Mouse (Mus musculus): ENCODE results near the gene Fam166b. TPM values are rescaled to one million over a fixed set of nuclear protein-coding genes. Genes with fewer than 3 reads are reported as not detected.
A peak's percentile ranks its signal among the peaks of the same experiment; 100 is the strongest.

Gene Fam166b
- polyA plus RNA-seq, 1 experiment from 2014 or later = 0.46 TPM

GRCm38 (mm10) chr4:43404697-43405096 lies 24.2 kb downstream of the Fam166b start:
- 92% methylated on average over 10 of the region's 10 CpGs for WGBS
- Histone ChIP-seq H3K9ac (replicated peaks; ENCODE audit: low read length) (no peak overlapping the region), H3K27ac (replicated peaks; ENCODE audit: low read depth, low read length) (no peak overlapping the region), H3K36me3 (ENCODE audit: control insufficient read depth, insufficient read depth, low read length) (no peaks in the 10 kb centered on the region), H3K9me3 (ENCODE audit: control insufficient read depth, low read length) (no peaks in the 10 kb centered on the region), H3K27me3 (ENCODE audit: control insufficient read depth, insufficient read depth, low read length) (no peaks in the 10 kb centered on the region), H3K4me3 (replicated peaks; ENCODE audit: low read depth, low read length) (no peak overlapping the region), H3K4me2 (ENCODE audit: low read length) (no peak overlapping the region), H3K4me1 (ENCODE audit: control insufficient read depth, insufficient read depth, low read length) (peaks cover 29% of the 10 kb centered on the region)
- no peak for ATAC-seq (ENCODE audit: low FRiP score, low TSS enrichment)
- DNase-seq = no peak

GRCm38 (mm10) chr4:43402212-43402611 lies 26.7 kb downstream of the Fam166b start:
- H3K9ac ChIP-seq (replicated peaks; ENCODE audit: low read length) = no peak overlapping the region
- WGBS = 89% methylated on average over 9 of the region's 9 CpGs
- no peaks in the 10 kb centered on the region for H3K36me3 ChIP-seq (ENCODE audit: control insufficient read depth, insufficient read depth, low read length)
- no peak overlapping the region for H3K27ac ChIP-seq (replicated peaks; ENCODE audit: low read depth, low read length)
- H3K4me2 ChIP-seq (ENCODE audit: low read length) = no peak overlapping the region
- H3K4me1 ChIP-seq (ENCODE audit: control insufficient read depth, insufficient read depth, low read length) = peaks cover 21% of the 10 kb centered on the region
- no peak overlapping the region for H3K4me3 ChIP-seq (replicated peaks; ENCODE audit: low read depth, low read length)
- DNase-seq = no peak
- no peak for ATAC-seq (ENCODE audit: low FRiP score, low TSS enrichment)
- no peaks in the 10 kb centered on the region for H3K9me3 ChIP-seq (ENCODE audit: control insufficient read depth, low read length)
- no peaks in the 10 kb centered on the region for H3K27me3 ChIP-seq (ENCODE audit: control insufficient read depth, insufficient read depth, low read length)

GRCm38 (mm10) chr4:43401486-43401885 lies 27.4 kb downstream of the Fam166b start:
- Histone ChIP-seq H3K27ac (replicated peaks; ENCODE audit: low read depth, low read length) (no peak overlapping the region), H3K4me2 (ENCODE audit: low read length) (no peak overlapping the region), H3K9ac (replicated peaks; ENCODE audit: low read length) (0 out of 2 replicates have a peak overlapping the region, but pooled peaks have one; percentile 4), H3K36me3 (ENCODE audit: control insufficient read depth, insufficient read depth, low read length) (no peaks in the 10 kb centered on the region), H3K27me3 (ENCODE audit: control insufficient read depth, insufficient read depth, low read length) (no peaks in the 10 kb centered on the region), H3K9me3 (ENCODE audit: control insufficient read depth, low read length) (no peaks in the 10 kb centered on the region), H3K4me3 (replicated peaks; ENCODE audit: low read depth, low read length) (no peak overlapping the region), H3K4me1 (ENCODE audit: control insufficient read depth, insufficient read depth, low read length) (peaks cover 19% of the 10 kb centered on the region; the same call in 1 of the 2 replicates)
- no peak for DNase-seq
- ATAC-seq (ENCODE audit: low FRiP score, low TSS enrichment) = no peak
- 88% methylated on average over 10 of the region's 10 CpGs for WGBS

GRCm38 (mm10) chr4:43400976-43401375 lies 28.0 kb downstream of the Fam166b start:
- WGBS = 18% methylated on average over 10 of the region's 10 CpGs
- ATAC-seq (ENCODE audit: low FRiP score, low TSS enrichment) = no peak; the same call in 1 of the 2 replicates

GRCm38 (mm10) chr4:43399391-43400131 lies 29.4 kb downstream of the Fam166b start:
- no peak for DNase-seq
- H3K27ac ChIP-seq (replicated peaks; ENCODE audit: low read depth, low read length) = 0 out of 2 replicates have a peak overlapping the region, but pooled peaks have one; percentile 14
- H3K4me2 ChIP-seq (ENCODE audit: low read length) = peak overlapping the region; percentile 21; the same call in 1 of the 2 replicates
- H3K4me3 ChIP-seq (replicated peaks; ENCODE audit: low read depth, low read length) = no peak overlapping the region
- H3K9me3 ChIP-seq (ENCODE audit: control insufficient read depth, low read length) = no peaks in the 10 kb centered on the region
- no peaks in the 10 kb centered on the region for H3K27me3 ChIP-seq (ENCODE audit: control insufficient read depth, insufficient read depth, low read length)
- H3K9ac ChIP-seq (replicated peaks; ENCODE audit: low read length) = no peak overlapping the region
- no peaks in the 10 kb centered on the region for H3K36me3 ChIP-seq (ENCODE audit: control insufficient read depth, insufficient read depth, low read length)
- ATAC-seq (ENCODE audit: low FRiP score, low TSS enrichment) = no peak
- H3K4me1 ChIP-seq (ENCODE audit: control insufficient read depth, insufficient read depth, low read length) = peaks cover 19% of the 10 kb centered on the region; the same call in 1 of the 2 replicates
- 77% methylated on average over 31 of the region's 31 CpGs for WGBS

More at GRCm38 (mm10) chr4:43400976-43401375, 28.0 kb downstream of the Fam166b start:
- no peak overlapping the region for H3K27ac ChIP-seq (replicated peaks; ENCODE audit: low read depth, low read length)
- H3K36me3 ChIP-seq (ENCODE audit: control insufficient read depth, insufficient read depth, low read length) = no peaks in the 10 kb centered on the region
- no peak overlapping the region for H3K4me3 ChIP-seq (replicated peaks; ENCODE audit: low read depth, low read length)
- no peaks in the 10 kb centered on the region for H3K9me3 ChIP-seq (ENCODE audit: control insufficient read depth, low read length)
- H3K4me1 ChIP-seq (ENCODE audit: control insufficient read depth, insufficient read depth, low read length) = peaks cover 19% of the 10 kb centered on the region; the same call in 1 of the 2 replicates
- no peak overlapping the region for H3K4me2 ChIP-seq (ENCODE audit: low read length)
- 0 out of 2 replicates have a peak overlapping the region, but pooled peaks have one; percentile 7 for H3K9ac ChIP-seq (replicated peaks; ENCODE audit: low read length)
- H3K27me3 ChIP-seq (ENCODE audit: control insufficient read depth, insufficient read depth, low read length) = no peaks in the 10 kb centered on the region
- peak; percentile 38 for DNase-seq

- no peaks in the 10 kb centered on the region; the same call in 1 of the 2 replicates for H3K36me3 ChIP-seq (ENCODE audit: control insufficient read depth, insufficient read depth, low read length)
- DNase-seq (peak; percentile 66), ATAC-seq (ENCODE audit: low FRiP score, low TSS enrichment) (no peak)
- H3K27me3 ChIP-seq (ENCODE audit: control insufficient read depth, insufficient read depth, low read length) = no peaks in the 10 kb centered on the region
- 0 out of 2 replicates have a peak overlapping the region, but pooled peaks have one; percentile 14 for H3K27ac ChIP-seq (replicated peaks; ENCODE audit: low read depth, low read length)
- 0 out of 2 replicates have a peak overlapping the region, but pooled peaks have one; percentile 16 for H3K9ac ChIP-seq (replicated peaks; ENCODE audit: low read length)
- H3K4me3 ChIP-seq (replicated peaks; ENCODE audit: low read depth, low read length) = no peak overlapping the region
- peaks cover 19% of the 10 kb centered on the region; the same call in 1 of the 2 replicates for H3K4me1 ChIP-seq (ENCODE audit: control insufficient read depth, insufficient read depth, low read length)
- no peaks in the 10 kb centered on the region for H3K9me3 ChIP-seq (ENCODE audit: control insufficient read depth, low read length)
- 57% methylated on average over 17 of the region's 17 CpGs for WGBS
- peak overlapping the region; percentile 21; the same call in 1 of the 2 replicates for H3K4me2 ChIP-seq (ENCODE audit: low read length)
These were observed 30.1 kb downstream of the Fam166b start for GRCm38 (mm10) chr4:43398829-43399331.

GRCm38 (mm10) chr4:43398014-43398413 lies 30.9 kb downstream of the Fam166b start:
- Histone ChIP-seq H3K4me3 (replicated peaks; ENCODE audit: low read depth, low read length) (no peak overlapping the region), H3K9ac (replicated peaks; ENCODE audit: low read length) (no peak overlapping the region), H3K4me2 (ENCODE audit: low read length) (no peak overlapping the region), H3K27ac (replicated peaks; ENCODE audit: low read depth, low read length) (no peak overlapping the region), H3K9me3 (ENCODE audit: control insufficient read depth, low read length) (no peaks in the 10 kb centered on the region), H3K36me3 (ENCODE audit: control insufficient read depth, insufficient read depth, low read length) (no peaks in the 10 kb centered on the region; the same call in 1 of the 2 replicates), H3K27me3 (ENCODE audit: control insufficient read depth, insufficient read depth, low read length) (no peaks in the 10 kb centered on the region), H3K4me1 (ENCODE audit: control insufficient read depth, insufficient read depth, low read length) (peaks cover 19% of the 10 kb centered on the region; the same call in 1 of the 2 replicates)
- 74% methylated on average over 4 of the region's 4 CpGs for WGBS
- DNase-seq = no peak
- no peak for ATAC-seq (ENCODE audit: low FRiP score, low TSS enrichment)

GRCm38 (mm10) chr4:43396381-43396780 lies 32.6 kb downstream of the Fam166b start:
- H3K4me1 ChIP-seq (ENCODE audit: control insufficient read depth, insufficient read depth, low read length) = peaks cover 18% of the 10 kb centered on the region; the same call in 1 of the 2 replicates
- H3K9ac ChIP-seq (replicated peaks; ENCODE audit: low read length) = no peak overlapping the region
- H3K4me2 ChIP-seq (ENCODE audit: low read length) = no peak overlapping the region
- no peaks in the 10 kb centered on the region for H3K9me3 ChIP-seq (ENCODE audit: control insufficient read depth, low read length)
- H3K36me3 ChIP-seq (ENCODE audit: control insufficient read depth, insufficient read depth, low read length) = no peaks in the 10 kb centered on the region; the same call in 1 of the 2 replicates
- DNase-seq (no peak), ATAC-seq (ENCODE audit: low FRiP score, low TSS enrichment) (no peak)
- no peaks in the 10 kb centered on the region for H3K27me3 ChIP-seq (ENCODE audit: control insufficient read depth, insufficient read depth, low read length)
- WGBS = 86% methylated on average over 5 of the region's 5 CpGs
- no peak overlapping the region for H3K27ac ChIP-seq (replicated peaks; ENCODE audit: low read depth, low read length)
- H3K4me3 ChIP-seq (replicated peaks; ENCODE audit: low read depth, low read length) = no peak overlapping the region

Measured in midbrain, embryonic 14.5 days (tissue).